Mouse (Mus musculus) layer of hippocampus, postnatal 14 days (tissue): ENCODE results near the gene Zfp60. TPM values are rescaled to one million over a fixed set of nuclear protein-coding genes. Genes with fewer than 3 reads are reported as not detected.

Experiments
- DNase-seq, 2 experiments: peaks; one replicate each; pipeline ENCODE4 v3.0.0; 2021 to 2022; ENCODE audit warnings: low spot score in 2 of 2, mixed read lengths in 1 of 2
- long read RNA-seq, 2 experiments: library from polyadenylated mRNA; stranded (forward); transcript quantifications; one replicate each; pipeline ENCODE4 v2.0.0; 2021
- total RNA-seq, 2 experiments: library from RNA; stranded (reverse); gene quantifications; 2 replicates each; pipeline ENCODE4 v1.2.3; 2021

Zfp60 gene
- 10 to 100 TPM; 32.5 to 37.0 TPM for total RNA-seq
- long read RNA-seq, experiment 1, full-length matches to known transcripts, result 5 of 8 reads
- long read RNA-seq, experiment 1, partial matches to known transcripts, result 0 of 8 reads
- long read RNA-seq, experiment 1, other reads (novel, unspliced or antisense), result 3 of 8 reads
- long read RNA-seq, experiment 2, full-length matches to known transcripts, result 8 of 11 reads
- long read RNA-seq, experiment 2, partial matches to known transcripts, result 0 of 11 reads
- long read RNA-seq, experiment 2, other reads (novel, unspliced or antisense), result 3 of 11 reads

GRCm38 (mm10) chr7:27731281-27731883, at the start of gene Zfp60:
TSS of gene Zfp60 (plus strand) at chr7:27731389.
- DNase-seq, result peak; percentile 93

DNA sequence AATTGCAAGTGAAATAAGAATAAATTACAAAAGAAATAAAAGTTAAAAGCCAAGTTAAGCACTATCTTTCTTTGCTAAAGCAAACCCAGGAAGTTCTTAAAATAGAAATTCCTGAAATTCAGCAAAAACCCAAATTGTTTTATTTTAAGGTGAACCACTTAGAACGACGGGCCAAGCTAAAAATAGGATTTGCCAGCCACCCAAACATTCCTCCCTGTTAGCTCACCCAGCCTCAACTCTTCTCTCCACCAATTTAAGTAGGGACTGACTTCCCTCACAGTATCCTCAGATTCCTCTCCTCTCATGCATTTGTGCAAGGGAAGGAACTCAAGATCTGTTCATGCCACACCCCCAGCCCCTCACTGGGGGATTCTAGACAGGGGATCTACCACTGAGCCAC, 48.0 kb upstream of the Zfp60 start:
- DNase-seq, result no peak

DNA sequence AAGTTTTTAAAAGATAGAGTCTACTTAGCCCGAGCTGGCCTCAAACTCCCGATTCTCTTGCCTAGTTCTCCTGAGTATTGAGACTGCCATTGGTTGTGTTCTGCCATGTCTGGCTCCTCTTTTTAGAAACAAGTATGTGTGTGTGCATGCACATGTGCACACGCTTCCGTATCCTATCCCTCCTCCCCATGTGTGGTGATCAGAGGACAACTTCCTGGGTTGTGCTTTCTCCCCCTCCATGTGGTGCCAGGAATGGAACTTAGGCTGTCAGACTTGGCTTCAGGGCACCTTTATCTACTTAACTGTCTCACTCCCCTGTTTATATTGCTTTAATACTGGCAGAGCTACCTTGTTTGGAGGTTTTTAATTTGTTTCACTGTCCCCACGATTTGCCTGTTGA, 46.0 kb upstream of the Zfp60 start:
- no peak for DNase-seq

GRCm38 (mm10) chr7:27685681-27686080, 45.5 kb upstream of the Zfp60 start:
- DNase-seq, result no peak

DNA sequence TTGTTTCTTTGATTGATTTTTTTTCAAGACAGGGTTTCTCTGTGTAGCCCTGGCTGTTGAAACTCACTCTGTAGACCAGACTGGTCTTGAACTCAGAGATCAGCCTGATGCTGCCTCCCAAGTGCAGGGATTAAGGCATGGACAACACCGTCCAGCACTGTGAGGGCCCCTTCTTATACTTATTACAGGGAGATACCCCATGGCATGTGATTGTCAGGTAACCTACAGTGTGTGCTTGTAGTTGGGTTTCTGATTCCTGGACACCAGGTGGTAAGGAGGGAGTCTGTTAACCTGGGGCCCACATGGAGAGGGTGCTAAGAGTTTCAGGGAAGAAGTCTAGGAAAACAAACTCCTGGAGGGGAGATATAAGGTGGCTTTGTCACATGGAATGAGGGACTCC, 44.1 kb upstream of the Zfp60 start:
- no peak for DNase-seq

DNA sequence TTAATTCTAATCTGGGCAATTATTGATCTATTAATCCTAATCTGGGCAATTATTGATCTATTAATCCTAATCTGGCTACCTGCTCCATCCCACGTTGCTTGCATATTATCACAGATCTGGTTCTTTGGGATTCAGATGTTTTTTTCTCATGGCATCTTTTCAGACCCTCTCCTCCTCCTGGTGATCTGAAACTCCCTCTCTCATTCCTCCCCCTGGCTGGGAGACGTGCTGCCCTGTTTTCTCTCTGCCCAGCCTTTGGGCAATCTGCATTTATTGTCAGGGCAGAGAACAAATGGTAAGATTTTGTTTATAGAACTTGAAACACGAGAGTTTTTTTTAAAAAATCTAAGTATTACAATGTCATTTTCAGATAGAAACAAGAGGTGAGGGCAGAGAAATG, 43.4 kb upstream of the Zfp60 start:
- no peak for DNase-seq

- no peak for DNase-seq
These were observed 42.9 kb upstream of the Zfp60 start for GRCm38 (mm10) chr7:27688246-27688788.

GRCm38 (mm10) chr7:27688815-27689612, 42.2 kb upstream of the Zfp60 start, which contains the start of gene Zfp607b:
TSS of gene Zfp607b (plus strand) at chr7:27689340.
- peak; percentile 87 to 96 for DNase-seq

- DNase-seq, result no peak
These were observed 40.1 kb upstream of the Zfp60 start for GRCm38 (mm10) chr7:27691076-27691475.

GRCm38 (mm10) chr7:27696711-27697110, 34.5 kb upstream of the Zfp60 start:
- DNase-seq, result no peak

GRCm38 (mm10) chr7:27710402-27710801, 20.8 kb upstream of the Zfp60 start:
- DNase-seq, result no peak

DNA sequence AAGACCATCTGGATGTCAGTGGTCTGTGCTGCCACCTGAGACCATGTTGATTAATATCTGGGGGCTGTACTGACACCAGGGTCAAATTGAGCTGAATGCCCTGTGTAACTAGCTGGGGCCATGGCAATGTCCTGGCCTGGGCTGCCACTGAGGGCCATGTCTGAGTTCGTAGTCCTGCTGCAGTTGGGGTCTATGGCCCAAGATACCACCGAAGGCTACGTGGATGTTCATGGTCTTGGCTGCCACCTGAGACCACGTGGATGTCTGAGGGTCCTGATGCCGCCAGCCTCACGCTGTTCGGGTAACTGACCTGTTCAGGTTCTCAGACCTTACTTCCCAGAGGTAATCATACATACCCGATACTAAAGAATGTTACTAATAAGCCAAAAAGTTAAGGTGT, 9.2 kb upstream of the Zfp60 start:
- DNase-seq, result no peak

DNA sequence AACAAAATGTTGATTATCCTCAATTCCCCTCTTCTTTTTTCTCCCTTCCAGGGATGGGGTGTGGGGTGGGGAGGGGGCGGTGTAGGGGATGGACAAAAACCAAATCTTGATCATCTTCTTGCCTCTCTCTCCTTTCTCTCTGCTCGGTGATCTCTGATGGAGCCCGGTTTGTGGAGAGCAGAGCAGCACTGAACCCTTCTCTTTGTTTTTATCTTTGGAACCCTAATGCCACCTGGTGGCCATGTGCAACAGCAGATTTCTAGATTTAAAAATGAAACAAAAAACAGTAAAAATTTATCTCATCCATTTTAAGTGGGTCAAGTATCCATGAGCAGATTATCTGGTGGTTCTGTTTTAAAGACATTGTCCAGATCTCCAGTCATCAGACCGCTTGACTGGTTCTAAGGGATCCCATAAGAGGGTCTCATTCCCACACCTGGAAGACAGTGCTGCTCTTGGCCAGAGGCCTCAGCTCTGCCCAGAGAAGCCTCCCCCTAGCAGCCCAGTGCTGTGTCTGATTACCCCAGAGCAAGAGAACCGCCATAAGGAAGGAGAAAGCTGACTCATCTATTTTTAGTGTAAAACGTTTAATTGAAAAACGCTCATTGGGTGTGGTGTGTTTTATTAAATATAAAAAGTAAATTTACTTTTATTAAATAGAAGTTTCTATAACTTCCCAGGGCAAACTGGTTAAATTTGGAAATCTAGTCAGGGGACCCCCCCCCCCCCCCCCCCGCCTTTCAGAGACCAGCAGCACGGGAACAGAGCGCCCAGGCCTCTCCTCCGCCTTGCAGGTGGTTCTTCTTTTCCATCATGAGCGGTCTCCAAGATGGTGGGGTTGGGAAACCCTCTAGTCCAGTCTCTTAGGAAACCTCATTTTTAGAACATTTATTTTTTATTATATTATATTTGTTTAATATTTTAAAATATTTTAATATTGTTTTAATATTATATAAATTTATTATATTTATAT, 5.3 kb upstream of the Zfp60 start:
- DNase-seq, result peak; percentile 39 to 58

DNA sequence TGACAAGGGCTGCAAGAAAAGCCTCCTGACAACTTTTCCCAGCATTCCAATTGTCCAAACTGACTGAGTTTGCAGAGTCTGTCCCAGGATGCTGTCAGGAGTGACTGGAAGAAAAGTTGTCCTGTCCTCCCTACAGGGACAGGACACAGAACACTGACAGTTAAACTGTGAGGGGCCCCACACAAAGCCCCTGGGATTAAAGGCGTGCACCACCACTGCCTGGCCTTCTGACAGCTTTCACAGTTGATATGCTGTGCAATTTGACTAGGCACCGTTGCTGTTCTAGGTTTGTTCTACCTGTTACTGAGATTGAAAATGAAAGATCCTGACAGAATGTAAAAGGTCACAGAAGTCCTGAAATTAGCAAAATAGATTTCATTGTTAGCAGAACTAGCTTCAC, 3.7 kb upstream of the Zfp60 start:
- no peak for DNase-seq

DNA sequence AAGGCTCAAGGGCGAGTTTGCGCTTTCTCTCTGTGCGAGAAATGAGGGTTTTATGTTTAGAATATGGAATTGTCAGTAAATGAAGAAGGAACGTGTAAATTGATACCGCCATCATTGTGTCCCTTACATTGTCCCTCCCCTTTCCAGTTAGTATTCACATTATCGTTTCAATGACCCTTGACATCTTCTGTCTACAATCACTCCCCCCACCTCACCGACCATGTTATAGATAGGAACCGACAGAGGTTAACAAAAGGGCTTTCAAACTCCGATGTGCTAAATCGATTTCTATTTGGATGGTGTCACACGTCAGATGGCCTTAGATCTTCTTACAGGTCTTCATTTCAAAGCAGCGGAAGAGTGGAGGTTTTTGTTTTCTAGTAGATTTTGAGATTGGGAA, 757 bp downstream of the Zfp60 start:
- peak in 1 of 2 experiments; percentile 22 for DNase-seq

DNA sequence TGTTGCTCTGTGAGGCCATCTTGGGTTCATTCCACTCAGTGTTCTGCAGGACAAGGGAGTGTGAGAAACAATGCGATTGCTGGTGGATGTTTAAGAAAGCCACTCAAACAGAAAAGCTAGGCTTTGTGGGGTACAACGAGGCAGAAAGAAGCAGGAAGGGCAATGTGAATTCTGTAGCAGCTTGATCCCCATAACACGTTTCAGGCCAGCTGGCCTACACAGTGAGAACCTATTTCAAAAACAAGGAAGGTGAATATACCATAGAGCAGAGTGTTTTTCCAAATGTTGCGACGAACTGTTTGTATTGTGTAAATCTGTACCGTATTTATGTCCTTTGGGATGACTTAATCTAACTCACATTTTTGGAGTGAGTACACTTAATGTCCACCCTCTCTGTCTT, 1.3 kb downstream of the Zfp60 start:
- no peak for DNase-seq

- no peak for DNase-seq
These were observed 4.3 kb downstream of the Zfp60 start for GRCm38 (mm10) chr7:27735457-27735856.

DNA sequence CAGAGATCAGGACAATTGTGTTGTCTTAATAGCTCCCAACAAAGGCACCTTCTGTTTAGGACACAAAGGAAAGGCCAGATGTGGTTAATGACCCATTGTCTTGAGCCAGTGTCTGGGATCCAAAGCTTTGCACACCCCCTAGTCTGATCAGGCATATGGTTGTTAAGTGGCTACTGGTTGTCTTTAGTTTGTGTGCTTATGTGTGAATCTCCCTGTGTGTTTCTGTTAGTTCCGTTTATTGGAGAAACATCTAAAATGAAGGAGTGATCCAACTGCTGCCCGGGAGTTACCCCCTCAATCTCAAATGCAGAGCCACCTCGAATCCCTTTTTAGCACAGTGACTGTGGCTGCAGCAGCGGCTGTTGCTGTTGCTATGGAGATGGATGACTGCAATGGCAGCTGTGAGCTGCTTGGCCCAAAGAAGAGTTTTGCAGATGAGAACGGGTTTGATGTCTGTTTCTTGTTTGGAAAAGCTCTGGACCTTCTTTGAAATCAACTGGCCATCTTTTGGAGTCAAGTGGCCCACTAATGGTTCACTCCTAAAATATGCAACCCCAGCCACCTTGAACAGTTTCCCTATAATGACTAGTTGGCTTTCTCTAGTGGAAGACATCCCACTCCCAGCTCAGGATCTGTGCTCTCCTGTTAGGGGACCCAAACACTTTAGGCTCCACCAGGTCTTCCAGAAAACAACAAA, 25.3 kb downstream of the Zfp60 start:
- DNase-seq, result peak in 1 of 2 experiments; percentile 28

DNA sequence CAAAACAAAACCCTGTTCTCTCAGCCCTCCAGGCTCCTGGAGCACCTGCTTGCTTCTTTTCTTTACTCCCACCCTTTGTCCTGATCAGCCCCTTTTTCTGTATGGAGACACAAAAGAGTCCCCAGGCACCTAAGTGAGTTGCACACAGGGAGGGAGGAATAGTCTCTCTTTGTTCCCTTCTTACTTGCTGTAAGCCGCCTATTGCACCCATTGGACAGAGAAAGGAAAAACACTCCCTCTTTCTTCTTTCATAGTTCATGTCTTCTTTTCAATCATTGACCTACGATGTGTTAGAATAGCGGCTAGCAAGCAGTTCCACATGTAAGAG, 25.8 kb downstream of the Zfp60 start:
- DNase-seq, result no peak

DNA sequence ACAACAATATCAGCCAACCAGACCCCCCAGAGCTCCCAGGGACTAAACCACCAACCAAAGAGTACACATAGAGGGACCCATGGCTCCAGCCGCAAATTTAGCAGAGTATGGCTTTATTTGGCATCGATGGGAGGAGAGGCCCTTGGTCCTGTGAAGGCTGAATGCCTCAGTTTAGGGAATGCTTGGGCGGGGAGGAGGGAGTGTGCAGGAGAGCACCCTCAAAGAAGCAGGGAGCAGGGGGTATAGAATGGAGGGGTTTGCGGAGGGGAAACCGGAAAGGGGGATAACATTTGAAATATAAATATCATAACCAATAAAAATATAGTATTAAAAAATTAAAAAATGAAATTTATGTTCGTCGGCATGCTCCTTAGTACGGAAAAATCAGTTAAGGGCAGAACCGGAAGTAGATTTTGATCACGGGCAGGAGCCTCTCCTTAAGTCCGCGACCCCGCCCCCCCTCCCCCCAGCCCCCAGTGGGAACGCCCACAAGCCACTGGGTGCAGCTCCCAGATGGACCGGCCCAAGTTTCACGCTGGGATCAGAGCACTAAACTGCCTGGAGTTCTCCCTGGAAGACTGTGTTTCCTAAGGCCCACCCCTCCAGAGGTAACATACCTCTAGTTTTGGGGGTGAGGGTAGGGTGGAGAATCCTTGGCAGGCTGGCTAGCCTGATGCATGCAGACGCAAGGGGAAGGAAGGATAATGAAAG, 34.1 kb downstream of the Zfp60 start:
- no peak for DNase-seq
